Mouse (Mus musculus) left cerebral cortex, postnatal 4 days (tissue): Measurements from ENCODE around the gene Dbndd2. TPM values are rescaled to one million over a fixed set of nuclear protein-coding genes. Genes with fewer than 3 reads are reported as not detected.
A peak's percentile ranks its signal among the peaks of the same experiment; 100 is the strongest.

Experiments used
- DNase-seq: peaks from one replicate; pipeline ENCODE4 v3.0.0-alpha.2; 2022
- intact Hi-C: fragments of 180-260 bp; cut with DNase I; formaldehyde crosslinking; loops from one replicate; pipeline ENCODE4 v1.15.1; 2025
- total RNA-seq, 2 experiments: library from RNA; stranded (reverse); gene quantifications; 2 replicates each; pipeline ENCODE4 v1.2.3; 2021

The Dbndd2 gene
- total RNA-seq, 2 experiments from 2014 or later: 32.6 to 33.5 TPM

GRCm38 (mm10) chr2:164453047-164453757 is 32.7 kb upstream of the Dbndd2 start:
- intact Hi-C loops: no loop called here
- DNase-seq: no peak

DNA sequence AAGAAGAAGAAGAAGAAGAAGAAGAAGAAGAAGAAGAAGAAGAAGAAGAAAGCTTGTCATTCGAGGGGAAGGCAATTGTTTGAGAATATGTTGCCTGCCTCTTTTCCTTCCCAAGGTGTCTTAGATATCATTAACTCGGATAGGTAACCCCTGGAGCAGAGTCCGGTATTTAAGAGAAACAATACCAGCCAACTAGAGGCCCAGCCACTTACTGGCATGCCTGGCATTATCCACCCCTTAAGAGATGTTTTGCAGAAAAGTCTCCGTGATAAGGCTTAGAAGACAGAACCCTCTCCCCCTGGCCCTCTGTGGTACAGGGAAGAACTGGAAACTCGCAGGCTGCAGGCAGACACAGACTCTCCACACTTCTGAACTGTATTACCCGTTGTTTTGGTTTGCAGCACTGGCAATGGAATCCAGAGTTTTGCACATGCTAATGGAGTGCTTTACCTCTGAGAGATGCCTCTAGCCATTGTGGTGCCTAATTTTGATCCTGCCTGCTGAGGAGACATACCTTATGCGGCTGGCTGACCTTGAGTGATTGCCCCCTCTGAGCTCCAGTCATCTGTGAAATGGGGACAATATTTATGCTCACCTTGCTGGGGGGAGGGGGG is 31.9 kb upstream of the Dbndd2 start:
- intact Hi-C loops: no loop called here
- DNase-seq: no peak

DNA sequence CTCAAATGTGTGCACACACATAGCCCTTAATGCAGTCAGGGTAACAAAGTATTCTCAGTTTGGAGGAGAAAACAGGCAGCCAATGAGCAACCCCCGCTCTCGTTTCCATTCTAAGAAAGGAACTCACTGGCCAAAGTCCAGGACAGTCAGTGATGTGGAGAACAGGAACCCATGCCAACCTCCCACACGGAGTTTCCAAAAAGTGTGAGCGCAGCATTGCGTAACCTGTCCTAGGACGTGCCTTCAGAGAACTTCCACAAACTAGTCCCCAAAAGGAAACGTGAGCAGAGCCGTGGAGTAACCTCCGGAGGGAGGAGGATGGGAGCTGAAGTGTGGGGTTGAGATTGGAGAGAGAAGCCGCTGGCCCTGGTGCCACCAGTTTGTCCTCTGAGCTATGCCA is 31.1 kb upstream of the Dbndd2 start:
- intact Hi-C loops: loop anchor here (5.0 kb wide), 1 partner anchor 38 kb away; no protein-coding TSS in a partner anchor
- DNase-seq: no peak

DNA sequence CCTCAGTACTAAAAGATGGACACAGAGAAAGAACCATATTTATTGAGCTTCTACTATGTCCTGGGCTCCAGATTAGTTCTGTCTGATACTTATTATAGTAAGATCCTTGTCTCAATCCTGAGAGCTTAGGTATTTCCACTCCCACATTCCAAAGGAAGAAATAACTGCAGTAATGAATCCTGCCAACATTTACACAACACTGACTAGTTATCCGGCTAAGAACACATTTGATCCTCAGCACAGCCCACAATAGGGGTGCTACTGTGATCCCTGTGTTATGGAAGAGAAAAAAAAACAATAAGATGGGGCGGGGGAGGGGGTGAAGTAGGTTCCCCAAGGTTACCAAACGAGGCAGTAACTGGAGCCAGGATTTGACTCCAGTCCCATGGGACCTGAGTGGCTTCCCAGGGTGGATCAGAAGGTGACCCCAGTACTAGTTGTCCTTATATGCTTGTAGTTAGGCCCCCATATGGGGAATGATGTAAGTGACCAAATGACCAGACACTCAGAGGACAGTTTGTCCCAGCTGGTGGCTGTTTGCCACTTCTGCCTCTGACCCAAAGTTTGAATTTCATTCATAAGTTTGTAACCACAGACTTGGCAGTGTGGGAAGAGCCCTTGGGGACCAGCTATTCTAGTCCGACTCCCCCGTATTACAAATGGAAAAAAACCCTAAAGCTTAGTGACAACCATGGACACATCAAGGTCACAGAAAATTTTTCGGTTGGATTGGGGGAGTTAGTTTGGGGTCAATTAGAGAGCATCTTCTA is 30.3 kb upstream of the Dbndd2 start:
- intact Hi-C loops: loop anchor here (5.0 kb wide), 1 partner anchor 38 kb away; no protein-coding TSS in a partner anchor

GRCm38 (mm10) chr2:164456413-164456812 is 29.5 kb upstream of the Dbndd2 start:
- DNase-seq: no peak
- intact Hi-C loops: loop anchor here (5.0 kb wide), 1 partner anchor 39 kb away; no protein-coding TSS in a partner anchor

More for the DNA sequence above, 30.3 kb upstream of the Dbndd2 start:
- no peak for DNase-seq

GRCm38 (mm10) chr2:164456864-164457300 is 29.0 kb upstream of the Dbndd2 start, which contains the start of gene Sys1:
Gene Sys1, plus strand, starts transcription at chr2:164456964.
- DNase-seq: no peak
- intact Hi-C loops: loop anchor here (5.0 kb wide), 1 partner anchor 40 kb away; no protein-coding TSS in a partner anchor

- intact Hi-C loops: loop anchor here (5.0 kb wide), 1 partner anchor 41 kb away; no protein-coding TSS in a partner anchor
- DNase-seq: no peak
Measured at GRCm38 (mm10) chr2:164457942-164458341, 28.0 kb upstream of the Dbndd2 start.

DNA sequence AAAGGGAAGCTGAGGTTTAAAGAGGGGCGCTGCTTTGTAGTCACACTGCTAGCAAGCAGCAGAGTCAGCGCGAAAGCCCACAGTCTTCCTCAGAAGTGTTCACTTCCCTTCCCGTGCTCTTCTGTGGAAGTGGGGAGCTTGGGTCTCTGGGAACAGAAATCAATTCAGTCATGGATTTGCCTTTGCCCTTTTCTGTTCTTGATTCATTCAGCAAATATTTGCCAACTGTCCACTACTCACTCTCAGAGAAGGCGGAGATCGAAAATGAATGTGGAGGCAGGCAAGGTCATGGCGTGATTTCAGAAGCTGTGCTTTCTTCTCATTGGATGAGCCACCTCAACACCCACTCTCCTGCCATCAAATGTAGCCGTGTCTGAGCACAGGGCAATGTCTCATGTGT is 27.4 kb upstream of the Dbndd2 start:
- DNase-seq: no peak
- intact Hi-C loops: loop anchor here (5.0 kb wide), 1 partner anchor 41 kb away; no protein-coding TSS in a partner anchor

- intact Hi-C loops: no loop called here
- DNase-seq: peak; percentile 96
Measured at GRCm38 (mm10) chr2:164460745-164461551, 25.0 kb upstream of the Dbndd2 start, which contains the start of gene Gm20458. Gene Gm20458, plus strand, starts transcription at chr2:164460967.

DNA sequence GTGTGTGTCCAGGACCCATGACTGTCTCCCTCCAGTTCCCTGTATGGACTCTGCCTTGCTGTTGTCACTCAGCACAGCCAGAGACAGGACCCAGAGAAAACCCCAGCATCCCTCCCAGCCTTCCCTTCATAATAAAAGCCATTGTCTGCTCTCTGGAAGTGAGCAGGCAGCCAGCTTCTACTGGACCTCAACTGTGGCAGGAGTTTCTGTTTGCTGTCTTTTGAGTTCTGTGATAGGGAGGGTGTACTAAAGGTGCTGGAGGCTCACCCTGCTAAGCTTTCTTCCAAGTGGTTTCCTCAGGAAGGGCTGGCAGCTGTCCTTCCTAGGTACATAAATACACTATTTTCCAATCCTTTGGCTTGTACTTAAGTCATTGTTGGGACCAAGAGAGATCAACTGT is 20.7 kb upstream of the Dbndd2 start:
- DNase-seq: no peak
- intact Hi-C loops: no loop called here

DNA sequence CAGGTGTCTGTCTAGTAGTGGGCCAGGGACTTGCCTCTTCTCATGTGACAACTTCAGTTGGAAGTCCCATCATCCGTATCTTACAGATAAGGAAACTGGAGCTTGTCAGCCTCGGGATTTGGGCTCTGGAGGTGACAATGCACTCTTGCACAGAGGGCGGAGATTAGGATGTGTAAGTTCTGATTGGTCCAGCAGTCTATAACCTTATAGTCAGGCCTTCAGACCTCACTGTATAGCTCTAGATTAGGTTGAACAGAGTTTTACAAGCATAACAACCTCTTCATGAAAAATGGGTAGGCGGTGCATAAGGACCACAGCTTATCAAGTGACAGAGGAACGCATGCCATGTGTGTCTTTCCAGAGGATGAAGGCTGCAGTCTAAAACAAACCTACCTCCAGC is 19.1 kb upstream of the Dbndd2 start:
- DNase-seq: no peak
- intact Hi-C loops: no loop called here

DNA sequence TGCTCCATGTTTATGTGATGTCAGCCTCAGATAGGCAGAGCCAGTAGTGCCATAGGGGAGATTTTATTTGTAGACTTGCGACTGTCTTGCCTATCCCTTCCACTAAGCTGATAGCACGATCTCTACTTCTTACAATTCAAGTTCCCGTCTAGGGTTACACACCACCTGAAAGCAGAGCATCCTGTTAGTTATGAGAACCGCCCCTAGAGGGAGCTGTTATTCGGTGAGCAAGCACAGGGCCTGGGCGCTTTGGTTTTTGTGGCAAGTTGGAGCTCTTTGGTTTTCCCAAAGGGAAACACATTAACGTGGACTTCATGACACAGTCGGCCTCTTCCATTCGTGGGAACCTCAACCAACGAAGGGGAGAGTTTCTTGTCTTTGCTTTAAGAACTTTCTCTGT is 15.7 kb upstream of the Dbndd2 start:
- intact Hi-C loops: no loop called here
- peak; percentile 59 for DNase-seq

GRCm38 (mm10) chr2:164473624-164474023 is 12.3 kb upstream of the Dbndd2 start, which contains the start of gene Trp53tg5:
Gene Trp53tg5, minus strand, starts transcription at chr2:164473724.
- intact Hi-C loops: no loop called here
- DNase-seq: no peak

DNA sequence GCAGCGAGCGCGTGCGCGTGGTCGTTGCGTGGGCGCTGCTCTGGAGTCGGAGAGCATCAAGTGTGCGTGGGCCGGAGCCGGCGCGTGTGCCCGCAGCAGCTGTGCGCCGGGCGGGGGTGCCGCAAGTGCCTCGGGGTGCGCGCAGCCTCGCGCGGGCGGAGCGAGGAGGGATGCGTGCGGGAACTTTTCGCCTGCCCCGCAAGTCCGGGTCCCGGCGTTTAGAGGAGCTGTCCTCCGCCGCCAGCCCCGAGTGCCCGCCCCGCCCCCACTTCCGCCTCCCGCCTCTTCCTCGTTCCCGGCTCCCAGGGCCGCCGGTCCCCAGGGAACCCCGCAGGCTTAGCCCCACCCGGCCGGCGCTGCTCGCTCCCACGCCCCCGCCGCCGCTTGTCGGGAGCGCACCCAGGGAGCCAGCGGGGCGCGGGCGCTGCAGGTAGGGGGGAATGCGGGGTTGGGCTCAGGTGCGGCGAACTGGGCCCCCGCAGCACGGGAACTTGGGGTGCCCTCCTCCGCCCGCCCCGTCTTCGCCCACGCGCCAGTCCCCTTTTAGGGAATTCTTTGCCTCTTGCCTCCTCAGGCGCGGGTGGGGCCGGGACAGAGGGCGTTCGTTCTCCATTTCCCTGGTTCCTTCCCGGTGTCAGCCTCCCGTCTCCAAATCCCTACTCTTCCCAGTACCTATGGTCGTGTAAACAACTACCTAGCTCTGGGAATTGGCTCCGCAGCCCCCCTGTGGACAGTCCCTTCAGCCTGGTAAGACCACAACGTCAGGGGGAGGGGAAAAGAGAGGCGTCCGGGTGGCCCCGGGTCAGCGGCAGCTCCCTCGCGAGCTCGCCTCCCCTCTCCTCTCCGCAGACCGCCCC is 580 bp downstream of the Dbndd2 start:
- DNase-seq: peak; percentile 48
- intact Hi-C loops: no loop called here

DNA sequence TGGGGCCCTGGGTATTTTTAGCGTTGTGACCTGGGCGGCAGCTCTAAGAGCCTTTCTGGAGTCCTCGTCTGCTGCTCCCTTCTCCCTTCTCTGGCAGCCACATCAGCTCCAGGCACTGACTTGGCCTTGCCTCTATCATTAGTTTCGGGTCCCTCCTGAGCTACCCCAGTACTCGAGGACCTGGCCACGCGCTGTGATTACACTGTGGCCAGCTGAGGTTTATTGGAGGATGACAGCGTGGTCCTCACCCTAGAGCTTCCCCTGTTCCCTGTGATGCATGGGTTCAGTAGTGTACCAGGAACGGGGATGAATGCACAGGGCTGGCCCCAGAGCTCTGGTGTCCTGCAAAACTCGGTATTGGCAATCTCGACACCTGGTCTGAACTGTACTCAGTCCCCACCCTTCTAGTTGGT is 1.2 kb downstream of the Dbndd2 start:
- no peak for DNase-seq

GRCm38 (mm10) chr2:164487812-164488211 is 1.9 kb downstream of the Dbndd2 start:
- intact Hi-C loops: no loop called here

More for the DNA sequence above, 1.2 kb downstream of the Dbndd2 start:
- intact Hi-C loops: no loop called here

GRCm38 (mm10) chr2:164494126-164494525 is 8.2 kb downstream of the Dbndd2 start:
- intact Hi-C loops: no loop called here
- peak; percentile 52 for DNase-seq

More at GRCm38 (mm10) chr2:164487812-164488211, 1.9 kb downstream of the Dbndd2 start:
- DNase-seq: peak; percentile 88

- intact Hi-C loops: no loop called here
- DNase-seq: no peak
Measured at GRCm38 (mm10) chr2:164496331-164496730, 10.4 kb downstream of the Dbndd2 start.
